Mouse (Mus musculus): ENCODE measurements around the gene C130026I21Rik.
"Not testable (repeated sequence)": the region's sequence is repeated elsewhere in the genome, so short reads cannot be mapped to it uniquely, and the experiment has no call there.

- not testable (repeated sequence) for TF ChIP-seq CTCF, EP300 (IDR thresholded peaks at IDR 0.05; ENCODE audit: low read depth)
Measured at GRCm38 (mm10) chr1:85248985-85249384, 21.4 kb downstream of the C130026I21Rik start.

Measured in liver, postnatal 0 days (tissue).